Mouse (Mus musculus) erythroblast, embryonic 14.5 days (primary cell): ENCODE measurements around the gene Gtf2i.

ENCODE experiments used
- GATA1 ChIP-seq: IDR thresholded peaks from 2 replicates; pipeline ENCODE4 v1.6.1; 2012; ENCODE audit warnings: low read length, inconsistent platforms, mixed read lengths
- TAL1 ChIP-seq: IDR thresholded peaks from 3 replicates; pipeline ENCODE4 v1.6.1; 2012; ENCODE audit warnings: low read length, inconsistent platforms, mixed read lengths

GRCm38 (mm10) chr5:134350660-134351059 lies 36.1 kb upstream of the Gtf2i start:
- TF ChIP-seq GATA1: no peak
- no peak for TF ChIP-seq TAL1
